In genomic region chr17:85795820-85796219, GRCm38 (mm10) we compare ENCODE assay signal across 20 mouse cellular contexts.
"Had no signal": no experiment of that assay in that cellular context is flagged by ENCODE, and none has a peak within 500 bp of the region (broad histone marks: within the 10 kb centered on the region; RNA-seq: fewer than 3 reads in every experiment).

No protein-coding gene starts in this region.

- H3K36me3 ChIP-seq: limb, embryonic 12.5 days; limb, embryonic 15.5 days; midbrain, embryonic 10.5 days; midbrain, embryonic 13.5 days; neural tube, embryonic 13.5 days had no signal

- H3K27ac ChIP-seq: layer of hippocampus, adult 2 months; limb, embryonic 12.5 days; limb, embryonic 15.5 days; liver, embryonic 14.5 days; macrophage; midbrain, embryonic 10.5 days; midbrain, embryonic 13.5 days; neural tube, embryonic 13.5 days had no signal

- ATAC-seq: liver, postnatal 0 days; lung, postnatal 0 days; midbrain, embryonic 13.5 days; midbrain, embryonic 16.5 days had no signal

- H3K4me2 ChIP-seq: limb, embryonic 12.5 days; limb, embryonic 15.5 days; liver, embryonic 11.5 days; lung, embryonic 14.5 days; midbrain, embryonic 13.5 days; neural tube, embryonic 13.5 days had no signal

- H3K9me3 ChIP-seq: limb, embryonic 12.5 days; limb, embryonic 15.5 days; midbrain, embryonic 10.5 days; midbrain, embryonic 13.5 days; neural tube, embryonic 13.5 days had no signal

- H3K4me3 ChIP-seq: layer of hippocampus, adult 2 months; limb, embryonic 12.5 days; limb, embryonic 15.5 days; midbrain, embryonic 10.5 days; midbrain, embryonic 13.5 days; myocyte; neural tube, embryonic 13.5 days had no signal

- DNase-seq: kidney, adult 18-20 months; kidney, adult 9 months; kidney, postnatal 25 days; layer of hippocampus, adult 9-11 months; left cerebral cortex, postnatal 4 days; liver, postnatal 0 days; lung, embryonic 14.5 days; thymus, postnatal 25 days had no signal

- H3K9ac ChIP-seq: limb, embryonic 12.5 days; limb, embryonic 15.5 days; liver, embryonic 14.5 days; liver, postnatal 0 days; lung, embryonic 14.5 days; midbrain, embryonic 13.5 days; neural tube, embryonic 13.5 days had no signal
